Mouse (Mus musculus): ENCODE results near the gene Gm44503. TPM values are rescaled to one million over a fixed set of nuclear protein-coding genes. Genes with fewer than 3 reads are reported as not detected.

The Gm44503 gene
- polyA plus RNA-seq, 1 experiment from 2014 or later: not detected

DNA sequence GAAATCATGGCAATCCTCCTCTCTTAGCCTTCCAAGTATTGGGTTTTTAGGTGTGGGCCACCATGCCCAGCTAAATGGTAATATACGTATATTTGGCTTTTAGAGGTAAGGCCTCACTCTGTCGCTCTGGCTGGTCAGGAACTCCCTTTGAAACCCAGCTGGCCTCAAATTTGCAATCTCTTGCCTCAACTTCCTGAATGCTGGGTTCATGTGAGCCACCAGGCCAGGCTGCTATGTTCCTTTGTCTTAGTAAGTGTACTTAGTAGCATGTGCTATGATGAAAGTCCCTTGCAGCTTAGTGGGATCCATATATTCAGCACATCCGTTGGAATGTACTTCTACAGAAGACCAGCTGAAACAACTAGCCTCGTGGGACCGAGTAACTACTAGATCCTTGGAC lies 16.1 kb downstream of the Gm44503 start:
- Histone ChIP-seq H3K27ac (replicated peaks) (no peak overlapping the region), H3K4me3 (no peak overlapping the region), H3K9ac (no peak overlapping the region), H3K4me2 (no peak overlapping the region), H3K4me1 (no peaks in the 10 kb centered on the region), H3K27me3 (replicated peaks) (no peaks in the 10 kb centered on the region), H3K9me3 (no peaks in the 10 kb centered on the region), H3K36me3 (no peaks in the 10 kb centered on the region)
- ATAC-seq (ENCODE audit: extremely low read depth, insufficient number of reproducible peaks, low FRiP score, low TSS enrichment): no peak
- WGBS: 78% methylated on average over 5 of the region's 5 CpGs

DNA sequence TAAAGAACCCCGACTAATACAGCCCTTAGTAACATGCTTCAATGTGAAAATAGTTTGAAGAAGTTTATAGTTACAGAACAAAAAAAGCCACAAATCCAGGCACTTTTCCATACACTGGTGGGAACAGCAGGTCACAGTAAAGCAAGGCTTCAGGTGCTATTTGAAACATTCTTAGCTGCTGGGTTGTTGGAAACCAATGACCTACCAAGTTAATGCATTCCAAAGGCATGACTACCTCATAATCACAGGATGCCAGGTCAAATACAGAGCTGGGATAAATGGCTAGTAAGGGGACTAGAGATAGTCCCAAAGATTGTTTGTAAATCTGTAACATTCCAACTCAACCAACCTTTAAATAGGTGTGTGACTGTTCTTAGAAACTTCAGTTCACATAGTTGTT lies 16.6 kb downstream of the Gm44503 start:
- no peak overlapping the region for H3K27ac ChIP-seq (replicated peaks)
- no peak for ATAC-seq (ENCODE audit: extremely low read depth, insufficient number of reproducible peaks, low FRiP score, low TSS enrichment)
- no peaks in the 10 kb centered on the region for H3K36me3 ChIP-seq
- H3K4me3 ChIP-seq: no peak overlapping the region
- no peaks in the 10 kb centered on the region for H3K4me1 ChIP-seq
- H3K27me3 ChIP-seq (replicated peaks): no peaks in the 10 kb centered on the region
- H3K4me2 ChIP-seq: no peak overlapping the region
- H3K9ac ChIP-seq: no peak overlapping the region
- WGBS: 88% methylated on average over 1 of the region's 1 CpGs
- no peaks in the 10 kb centered on the region for H3K9me3 ChIP-seq

DNA sequence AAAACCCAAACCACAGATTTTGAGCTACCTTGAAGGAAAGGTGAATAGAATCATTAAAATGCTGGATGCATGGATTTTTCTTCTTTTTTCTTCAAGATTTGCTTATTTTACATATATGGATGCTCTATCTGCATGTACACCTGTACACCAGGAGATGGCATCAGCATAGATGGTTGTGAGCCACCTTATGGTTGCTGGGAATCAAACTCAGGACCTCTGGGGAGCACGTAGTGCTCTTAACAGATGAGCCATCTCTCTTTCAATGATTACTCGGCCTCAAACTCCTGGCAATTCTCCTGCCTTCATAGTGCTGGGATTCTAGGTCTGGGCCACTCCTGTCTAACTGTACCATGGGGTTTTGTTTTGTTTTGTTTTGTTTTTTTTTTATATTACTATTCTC lies 24.4 kb downstream of the Gm44503 start:
- no peak for ATAC-seq (ENCODE audit: extremely low read depth, insufficient number of reproducible peaks, low FRiP score, low TSS enrichment)
- 53% methylated on average over 2 of the region's 2 CpGs for WGBS
- no peak overlapping the region for H3K27ac ChIP-seq (replicated peaks)

DNA sequence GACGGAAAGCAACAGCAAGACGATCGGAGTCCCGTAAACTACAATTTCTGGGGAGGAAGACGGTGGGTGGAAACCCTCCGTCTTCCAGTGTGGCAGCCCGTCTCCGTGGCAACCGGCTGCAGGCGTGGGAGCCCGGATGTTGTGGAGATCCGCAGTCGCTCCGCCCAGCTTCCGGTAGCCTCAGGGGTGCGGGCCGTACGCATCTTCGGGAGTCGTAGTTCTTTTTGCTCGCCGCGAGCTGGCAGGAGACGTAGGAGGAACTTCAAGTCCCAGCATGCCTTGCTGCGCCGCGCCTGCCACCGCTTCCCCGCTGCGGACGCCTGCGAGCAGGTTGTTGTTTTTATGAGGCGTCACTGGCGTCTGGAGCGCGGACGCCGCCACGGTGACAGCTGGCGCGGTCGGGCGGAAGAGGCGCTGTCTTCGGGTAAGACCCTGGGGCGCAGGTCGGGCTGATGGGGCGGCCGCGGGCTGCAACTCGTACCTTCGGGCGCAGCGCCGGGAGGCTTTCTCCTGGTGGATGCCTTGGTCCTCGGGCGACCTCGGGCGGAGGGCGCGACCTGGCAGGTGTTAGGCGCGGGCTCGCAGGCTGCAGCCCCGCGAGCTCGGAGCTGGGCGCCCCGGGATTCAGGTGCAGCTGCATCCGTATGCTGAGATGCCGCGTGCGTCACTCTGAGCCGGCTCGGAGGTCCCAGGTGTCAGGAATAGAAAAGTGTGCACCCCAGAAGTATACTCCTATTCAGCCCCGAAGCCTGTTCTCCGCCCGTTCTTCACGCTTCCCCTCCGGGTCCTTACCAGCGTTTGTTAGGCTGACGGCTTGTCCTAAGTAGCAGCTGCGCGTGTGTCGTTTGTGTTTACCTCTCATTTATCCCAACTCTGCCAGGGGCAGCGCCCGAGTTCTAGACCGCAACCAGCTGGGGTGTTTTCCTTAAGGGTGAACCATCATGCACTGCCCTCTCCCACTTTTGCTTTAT lies 26.9 kb downstream of the Gm44503 start, which contains the start of the genes Ccpg1os and Ccpg1:
Ccpg1os (minus strand) TSS at position 133 of the 971 bp plus-strand sequence.
Ccpg1 (plus strand) TSS at position 180 of the 971 bp plus-strand sequence.
- no peaks in the 10 kb centered on the region for H3K9me3 ChIP-seq
- H3K4me3 ChIP-seq: peak within 1 kb of the TSS; percentile 91
- peak; percentile 97 for ATAC-seq (ENCODE audit: extremely low read depth, insufficient number of reproducible peaks, low FRiP score, low TSS enrichment)
- H3K27me3 ChIP-seq (replicated peaks): 0 out of 2 replicates have a peak, but pooled peaks cover 6% of the 10 kb centered on the region
- WGBS: under 1% methylated on average over 88 of the region's 88 CpGs
- peak within 1 kb of the TSS; percentile 89 for H3K9ac ChIP-seq
- H3K36me3 ChIP-seq: no peaks in the 10 kb centered on the region
- peak within 1 kb of the TSS; percentile 74 for H3K27ac ChIP-seq (replicated peaks)
- H3K4me2 ChIP-seq: peak within 1 kb of the TSS; percentile 96
- peaks cover 13% of the 10 kb centered on the region for H3K4me1 ChIP-seq

More for the DNA sequence above, 24.4 kb downstream of the Gm44503 start:
- Histone ChIP-seq H3K36me3 (no peaks in the 10 kb centered on the region), H3K9me3 (no peaks in the 10 kb centered on the region), H3K4me3 (no peak overlapping the region), H3K27me3 (replicated peaks) (0 out of 2 replicates have a peak, but pooled peaks cover 6% of the 10 kb centered on the region), H3K4me2 (no peak overlapping the region), H3K9ac (no peak overlapping the region), H3K4me1 (peaks cover 13% of the 10 kb centered on the region)

- Histone ChIP-seq H3K9me3 (no peaks in the 10 kb centered on the region), H3K4me1 (peaks cover 13% of the 10 kb centered on the region), H3K4me3 (no peak overlapping the region), H3K4me2 (no peak overlapping the region), H3K27ac (replicated peaks) (no peak overlapping the region), H3K36me3 (no peaks in the 10 kb centered on the region), H3K27me3 (replicated peaks) (0 out of 2 replicates have a peak, but pooled peaks cover 6% of the 10 kb centered on the region), H3K9ac (no peak overlapping the region)
- WGBS: 65% methylated on average over 3 of the region's 3 CpGs
- no peak for ATAC-seq (ENCODE audit: extremely low read depth, insufficient number of reproducible peaks, low FRiP score, low TSS enrichment)
These were observed 29.1 kb downstream of the Gm44503 start for GRCm38 (mm10) chr9:72987703-72988102.

- Histone ChIP-seq H3K27me3 (replicated peaks) (0 out of 2 replicates have a peak, but pooled peaks cover 6% of the 10 kb centered on the region), H3K9me3 (no peaks in the 10 kb centered on the region), H3K4me3 (no peak overlapping the region), H3K9ac (no peak overlapping the region), H3K27ac (replicated peaks) (no peak overlapping the region), H3K36me3 (no peaks in the 10 kb centered on the region), H3K4me1 (peaks cover 13% of the 10 kb centered on the region), H3K4me2 (no peak overlapping the region)
- 82% methylated on average over 5 of the region's 5 CpGs for WGBS
- ATAC-seq (ENCODE audit: extremely low read depth, insufficient number of reproducible peaks, low FRiP score, low TSS enrichment): no peak
These were observed 30.1 kb downstream of the Gm44503 start for GRCm38 (mm10) chr9:72988706-72989105.

GRCm38 (mm10) chr9:72991420-72991819 lies 32.8 kb downstream of the Gm44503 start:
- H3K36me3 ChIP-seq: no peaks in the 10 kb centered on the region

GRCm38 (mm10) chr9:72992576-72992975 lies 33.9 kb downstream of the Gm44503 start:
- Histone ChIP-seq H3K4me3 (no peak overlapping the region), H3K4me2 (no peak overlapping the region), H3K36me3 (no peaks in the 10 kb centered on the region), H3K9ac (no peak overlapping the region), H3K4me1 (no peaks in the 10 kb centered on the region), H3K9me3 (no peaks in the 10 kb centered on the region), H3K27me3 (replicated peaks) (no peaks in the 10 kb centered on the region), H3K27ac (replicated peaks) (no peak overlapping the region)
- 74% methylated on average over 5 of the region's 5 CpGs for WGBS
- no peak for ATAC-seq (ENCODE audit: extremely low read depth, insufficient number of reproducible peaks, low FRiP score, low TSS enrichment)

More at GRCm38 (mm10) chr9:72991420-72991819, 32.8 kb downstream of the Gm44503 start:
- Histone ChIP-seq H3K27ac (replicated peaks) (no peak overlapping the region), H3K4me2 (no peak overlapping the region), H3K9me3 (no peaks in the 10 kb centered on the region), H3K27me3 (replicated peaks) (0 out of 2 replicates have a peak, but pooled peaks cover 6% of the 10 kb centered on the region), H3K4me1 (no peaks in the 10 kb centered on the region; the same call in 1 of the 2 replicates), H3K9ac (no peak overlapping the region), H3K4me3 (no peak overlapping the region)
- 77% methylated on average over 2 of the region's 2 CpGs for WGBS
- no peak for ATAC-seq (ENCODE audit: extremely low read depth, insufficient number of reproducible peaks, low FRiP score, low TSS enrichment)

DNA sequence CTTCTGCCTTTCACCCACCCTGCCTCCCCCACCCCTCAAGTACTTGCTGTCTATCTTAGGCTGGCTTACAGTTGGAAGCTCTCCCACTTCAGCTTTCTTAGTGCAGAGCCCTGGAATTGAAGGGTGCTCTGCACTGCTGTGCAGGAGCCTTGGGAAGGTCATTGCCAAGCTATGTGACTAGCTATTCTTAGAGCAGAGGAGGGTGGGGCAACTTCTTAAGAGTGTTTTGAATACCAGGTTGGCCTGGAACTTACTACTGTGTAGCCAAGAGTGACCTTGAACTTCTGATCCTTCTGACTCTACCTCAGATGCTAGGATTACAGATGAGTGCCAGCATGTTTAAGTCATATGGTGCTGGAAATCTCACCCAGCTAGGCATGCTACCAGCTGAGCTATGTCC lies 37.5 kb downstream of the Gm44503 start:
- H3K9me3 ChIP-seq: no peaks in the 10 kb centered on the region
- H3K9ac ChIP-seq: no peak overlapping the region
- no peak for ATAC-seq (ENCODE audit: extremely low read depth, insufficient number of reproducible peaks, low FRiP score, low TSS enrichment)
- 0 out of 2 replicates have a peak, but pooled peaks cover 3% of the 10 kb centered on the region for H3K36me3 ChIP-seq
- H3K27ac ChIP-seq (replicated peaks): no peak overlapping the region
- H3K27me3 ChIP-seq (replicated peaks): no peaks in the 10 kb centered on the region
- no peaks in the 10 kb centered on the region for H3K4me1 ChIP-seq
- no peak overlapping the region for H3K4me2 ChIP-seq
- no peak overlapping the region for H3K4me3 ChIP-seq

- no peak for ATAC-seq (ENCODE audit: extremely low read depth, insufficient number of reproducible peaks, low FRiP score, low TSS enrichment)
- 57% methylated on average over 7 of the region's 7 CpGs for WGBS
- Histone ChIP-seq H3K4me2 (no peak overlapping the region), H3K27ac (replicated peaks) (no peak overlapping the region), H3K27me3 (replicated peaks) (no peaks in the 10 kb centered on the region), H3K9me3 (no peaks in the 10 kb centered on the region), H3K36me3 (0 out of 2 replicates have a peak, but pooled peaks cover 3% of the 10 kb centered on the region), H3K4me3 (no peak overlapping the region), H3K9ac (no peak overlapping the region), H3K4me1 (no peaks in the 10 kb centered on the region)
These were observed 38.2 kb downstream of the Gm44503 start for GRCm38 (mm10) chr9:72996806-72997205.

- Histone ChIP-seq H3K4me2 (no peak overlapping the region), H3K4me3 (no peak overlapping the region), H3K9me3 (no peaks in the 10 kb centered on the region), H3K4me1 (no peaks in the 10 kb centered on the region), H3K9ac (no peak overlapping the region), H3K27me3 (replicated peaks) (no peaks in the 10 kb centered on the region), H3K36me3 (peaks cover 14% of the 10 kb centered on the region), H3K27ac (replicated peaks) (no peak overlapping the region)
- 70% methylated on average over 2 of the region's 2 CpGs for WGBS
- ATAC-seq (ENCODE audit: extremely low read depth, insufficient number of reproducible peaks, low FRiP score, low TSS enrichment): no peak
These were observed 41.8 kb downstream of the Gm44503 start for GRCm38 (mm10) chr9:73000487-73000886.

Data from heart, embryonic 13.5 days (tissue).